Mouse (Mus musculus) retina, embryonic 14.5 days (tissue): ENCODE results near the gene Tmc4.
A peak's percentile ranks its signal among the peaks of the same experiment; 100 is the strongest.

ENCODE experiments used
- DNase-seq: peaks from one replicate; pipeline ENCODE4 v3.0.0-alpha.2; 2015; ENCODE audit warnings: low spot score

Gene Tmc4

GRCm38 (mm10) chr7:3630478-3630815 is 46.9 kb downstream of the Tmc4 start:
- no peak for DNase-seq

GRCm38 (mm10) chr7:3629543-3630477 is 47.5 kb downstream of the Tmc4 start, which contains the start of the genes Tfpt and Prpf31:
Gene Tfpt (minus strand): TSS chr7:3629929.
Gene Prpf31 (plus strand): TSS chr7:3629985.
- DNase-seq, result peak; percentile 95

- no peak for DNase-seq
Measured at GRCm38 (mm10) chr7:3629030-3629429, 48.3 kb downstream of the Tmc4 start.

- DNase-seq, result peak; percentile 85
Measured at GRCm38 (mm10) chr7:3617242-3617995, 59.9 kb downstream of the Tmc4 start, which contains the start of gene Ndufa3. Gene Ndufa3 (plus strand): TSS chr7:3617373.

- DNase-seq, result no peak
Measured at GRCm38 (mm10) chr7:3616389-3617241, 60.7 kb downstream of the Tmc4 start.

- DNase-seq, result no peak
Measured at GRCm38 (mm10) chr7:3616057-3616388, 61.3 kb downstream of the Tmc4 start, which contains the start of gene Oscar. Gene Oscar (minus strand): TSS chr7:3616157.
